Mouse (Mus musculus): ENCODE results near the gene Mterf1b.

The Mterf1b gene

DNA sequence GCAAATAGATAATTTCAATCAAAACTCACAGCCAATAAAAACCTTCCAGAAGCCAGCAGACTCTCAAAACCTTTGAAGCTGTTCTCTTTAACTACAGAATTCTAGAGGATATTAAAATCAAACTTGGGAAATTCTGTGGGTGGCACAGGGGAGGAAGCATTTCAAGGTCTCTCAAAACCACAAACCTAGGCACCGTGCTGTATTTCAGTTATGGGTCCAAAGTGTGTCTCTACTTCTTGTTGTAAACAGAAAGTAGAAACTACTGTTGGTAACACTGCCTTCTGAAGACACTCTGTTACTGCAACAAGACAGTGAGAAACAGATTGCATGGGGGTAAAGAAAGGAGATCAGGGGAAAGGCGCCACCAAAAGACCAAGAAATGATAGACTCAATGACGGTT, 52.8 kb downstream of the Mterf1b start:
- no peak for DNase-seq (ENCODE audit: low spot score in 2 of 2)

DNA sequence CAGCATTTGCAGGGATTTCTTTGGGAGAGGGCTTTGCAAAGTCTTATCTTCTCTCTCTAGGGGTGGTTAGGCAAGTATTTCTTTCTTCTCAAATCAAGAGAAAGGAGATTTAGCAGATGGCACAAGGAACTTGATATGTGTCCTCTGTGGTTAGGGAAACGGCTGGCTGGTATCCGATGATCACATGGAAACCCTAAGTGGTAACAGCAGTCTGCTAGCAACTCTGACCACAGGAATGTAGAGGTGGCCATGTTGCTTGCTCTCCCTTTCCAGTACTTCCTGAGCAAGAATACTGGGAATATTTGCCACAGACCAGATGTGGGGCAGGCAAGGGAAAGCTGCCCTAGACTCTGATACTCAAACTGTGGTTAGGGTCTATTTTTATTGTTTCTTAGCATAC, 53.9 kb downstream of the Mterf1b start:
- no peak for DNase-seq (ENCODE audit: low spot score in 2 of 2)

Measured in heart, adult 9 months (tissue).